In the genomic region with DNA sequence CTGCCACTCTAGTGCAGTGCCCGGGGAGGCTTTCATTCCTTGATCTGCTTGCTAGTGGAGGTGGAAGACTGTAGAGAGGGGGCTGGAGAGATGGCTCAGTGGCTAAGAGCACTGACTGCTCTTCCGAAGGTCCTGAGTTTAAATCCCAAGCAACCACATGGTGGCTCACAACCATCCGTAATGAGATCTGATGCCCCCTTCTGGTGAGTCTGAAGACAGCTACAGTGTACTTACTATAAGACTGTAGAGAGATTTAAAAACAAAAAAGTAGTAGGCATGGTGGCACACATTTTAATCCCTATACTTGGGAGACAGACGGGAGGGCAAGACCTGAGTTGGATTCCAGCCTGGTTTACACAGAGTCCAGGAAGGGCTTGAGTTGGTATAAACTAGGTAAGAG, we compare ENCODE assay signal across 15 mouse cellular contexts. TPM values are rescaled to one million over a fixed set of nuclear protein-coding genes. Genes with fewer than 3 reads are reported as not detected.
A peak's percentile ranks its signal among the peaks of the same experiment; 100 is the strongest.
DNase-seq lines count a peak whose midpoint lies in the region; ATAC-seq and TF ChIP-seq lines count a peak whose summit lies in the region.
"Had no signal": no experiment of that assay in that cellular context is flagged by ENCODE, and none has a peak within 500 bp of the region (broad histone marks: within the 10 kb centered on the region; RNA-seq: fewer than 3 reads in every experiment).

No protein-coding gene starts in this region.

- H3K36me3 ChIP-seq in kidney, adult 2 months (ENCODE audit: control insufficient read depth, insufficient read depth, low read length): no peaks in the 10 kb centered on the region; the same call in 1 of the 2 replicates

- no peak for TF ChIP-seq POLR2A in kidney, adult 2 months (IDR thresholded peaks at IDR 0.05; ENCODE audit: low read depth, low read length)
- TF ChIP-seq POLR2A in bone marrow macrophage, adult 2 months (IDR thresholded peaks at IDR 0.05; ENCODE audit: borderline replicate concordance, low read depth, low read length): no peak

- 52% methylated on average over 4 of the region's 4 CpGs for WGBS in kidney, adult 2 months

- intact Hi-C loops in heart, postnatal 36 days (cut with DNase I): loop anchor here (2.0 kb wide), 1 partner anchor 44 kb away; no protein-coding TSS in a partner anchor

- DNase-seq in kidney, adult 2 months: peak; percentile 40
- no peak for DNase-seq in kidney, postnatal 14 days
- DNase-seq in 3T3-L1 (ENCODE audit: low read depth, low spot score): peak; percentile 55
- DNase-seq in A20 (ENCODE audit: low read depth, low spot score): peak; percentile 38
- DNase-seq in urinary bladder, postnatal 14 days (ENCODE audit: low spot score): no peak
- no peak for DNase-seq in heart, postnatal 36 days
- DNase-seq: heart, postnatal 4 days; kidney, adult 8-10 months had no signal

- no peaks in the 10 kb centered on the region for H3K27me3 ChIP-seq in kidney, adult 2 months (replicated peaks; ENCODE audit: control insufficient read depth, insufficient read depth, low read length)
- H3K27me3 ChIP-seq: stomach, embryonic 15.5 days had no signal

- no peak overlapping the region for H3K4me3 ChIP-seq in kidney, adult 2 months (ENCODE audit: insufficient read depth, low read depth, low read length)
- no peak overlapping the region for H3K4me3 ChIP-seq in bone marrow macrophage, adult 2 months (ENCODE audit: insufficient read depth, low read length)
- H3K4me3 ChIP-seq: stomach, embryonic 15.5 days had no signal

- no peaks in the 10 kb centered on the region; the same call in 1 of the 2 replicates for H3K4me1 ChIP-seq in kidney, adult 2 months (ENCODE audit: control insufficient read depth, insufficient read depth, low read length)
- H3K4me1 ChIP-seq in bone marrow macrophage, adult 2 months (ENCODE audit: control insufficient read depth, insufficient read depth, low read length): peaks cover 11% of the 10 kb centered on the region

- ATAC-seq in megakaryocyte, adult 5-6 weeks (ENCODE audit: poor library complexity, severe bottlenecking): no peak

- 0 out of 2 replicates have a peak, but pooled peaks have one; percentile 24 for TF ChIP-seq CTCF in kidney, adult 2 months (conservative IDR thresholded peaks at IDR 0.05; ENCODE audit: insufficient read depth, insufficient read length, low read depth, low read length)
- peak; percentile 26; the same call in 1 of the 2 replicates for TF ChIP-seq CTCF in bone marrow macrophage, adult 2 months (IDR thresholded peaks at IDR 0.05; ENCODE audit: low read depth, low read length)

- H3K27ac ChIP-seq in kidney, adult 2 months (ENCODE audit: insufficient read depth, low read depth, low read length): no peak overlapping the region
- no peak overlapping the region for H3K27ac ChIP-seq in bone marrow macrophage, adult 2 months (ENCODE audit: insufficient read depth, low read depth, low read length)
- H3K27ac ChIP-seq: forebrain, embryonic 10.5 days; macrophage; stomach, embryonic 15.5 days had no signal

RNA-seq across cellular contexts. Expression of a gene that starts 2.8 kb away (rescaled TPM):
- 83.9 and 86.3 TPM in 2 replicates for polyA plus RNA-seq in kidney, adult 2 months (2012; rRNA removed)
- 23.8 and 25.2 TPM in 2 replicates for polyA plus RNA-seq in bone marrow macrophage, adult 2 months (2012; ENCODE audit: insufficient read depth, insufficient read length, missing spikeins)
- total RNA-seq in megakaryocyte, adult 5-6 weeks (2015): 17.0 and 19.6 TPM in 2 replicates
- 8.6 and 12.6 TPM in 2 replicates for total RNA-seq in megakaryocyte, adult 5-6 weeks (2017)
- 100 to 1,000 TPM in 1 of 2 experiments, 10 to 100 TPM in 1; 97.7 to 102 TPM for total RNA-seq in heart, postnatal 36 days (2021)

RNA-seq across cellular contexts. Expression of a gene that starts 13.4 kb away (rescaled TPM):
- polyA plus RNA-seq in kidney, adult 2 months (2012; rRNA removed): 922 and 939 TPM in 2 replicates
- polyA plus RNA-seq in bone marrow macrophage, adult 2 months (2012; ENCODE audit: insufficient read depth, insufficient read length, missing spikeins): 16,287 and 16,533 TPM in 2 replicates
- 104 and 106 TPM in 2 replicates for total RNA-seq in megakaryocyte, adult 5-6 weeks (2015)
- total RNA-seq in megakaryocyte, adult 5-6 weeks (2017): 609 and 642 TPM in 2 replicates
- total RNA-seq in heart, postnatal 36 days (2021): 100 to 1,000 TPM; 308 to 344 TPM

RNA-seq across cellular contexts. Expression of a gene that starts 20.0 kb away (rescaled TPM):
- 12.2 and 16.5 TPM in 2 replicates for polyA plus RNA-seq in kidney, adult 2 months (2012; rRNA removed)
- not detected in 2 replicates for polyA plus RNA-seq in bone marrow macrophage, adult 2 months (2012; ENCODE audit: insufficient read depth, insufficient read length, missing spikeins)
- 3.8 and 7.8 TPM in 2 replicates for total RNA-seq in megakaryocyte, adult 5-6 weeks (2015)
- total RNA-seq in megakaryocyte, adult 5-6 weeks (2017): 4.2 and 15.8 TPM in 2 replicates
- total RNA-seq in heart, postnatal 36 days (2021): 1 to 10 TPM; 1.2 to 3.3 TPM

RNA-seq across cellular contexts. Expression of a gene that starts 31.1 kb away (rescaled TPM):
- polyA plus RNA-seq in kidney, adult 2 months (2012; rRNA removed): 0.29 TPM in 1 of 2 replicates, not detected in the other
- polyA plus RNA-seq in bone marrow macrophage, adult 2 months (2012; ENCODE audit: insufficient read depth, insufficient read length, missing spikeins): not detected in 2 replicates
- not detected in 2 replicates for total RNA-seq in megakaryocyte, adult 5-6 weeks (2015)
- total RNA-seq in megakaryocyte, adult 5-6 weeks (2017): 0.04 TPM in 1 of 2 replicates, not detected in the other
- total RNA-seq in heart, postnatal 36 days (2021): not detected
- total RNA-seq: heart, postnatal 4 days had no signal
- polyA plus RNA-seq: forebrain, embryonic 10.5 days; limb, embryonic 11.5 days; macrophage had no signal

RNA-seq across cellular contexts. Expression of a gene that starts 31.2 kb away (rescaled TPM):
- polyA plus RNA-seq in kidney, adult 2 months (2012; rRNA removed): not detected in 2 replicates
- not detected in 2 replicates for polyA plus RNA-seq in bone marrow macrophage, adult 2 months (2012; ENCODE audit: insufficient read depth, insufficient read length, missing spikeins)
- total RNA-seq in megakaryocyte, adult 5-6 weeks (2015): not detected in 2 replicates
- not detected in 2 replicates for total RNA-seq in megakaryocyte, adult 5-6 weeks (2017)
- not detected for total RNA-seq in heart, postnatal 36 days (2021)
- total RNA-seq: gastrocnemius, postnatal 4 days; heart, postnatal 4 days had no signal
- polyA plus RNA-seq: forebrain, embryonic 10.5 days; limb, embryonic 11.5 days; macrophage; stomach, embryonic 15.5 days had no signal

Comparison
In these comparisons a context has a peak if more than half of its experiments do, and no peak if none do; other contexts are left out.
1. DNase-seq: peak in kidney, adult 2 months (single experiment), 3T3-L1 (single experiment) and A20 (single experiment); none in kidney, postnatal 14 days (single experiment), urinary bladder, postnatal 14 days (single experiment) and heart, postnatal 36 days (0 of 2).
2. RNA of a gene that starts 2.8 kb away (total RNA-seq): 97.7 to 102 TPM in heart, postnatal 36 days; 8.6 to 19.6 TPM in megakaryocyte, adult 5-6 weeks; every median in the first group is over 4 times any median in the second.